In the genomic region with DNA sequence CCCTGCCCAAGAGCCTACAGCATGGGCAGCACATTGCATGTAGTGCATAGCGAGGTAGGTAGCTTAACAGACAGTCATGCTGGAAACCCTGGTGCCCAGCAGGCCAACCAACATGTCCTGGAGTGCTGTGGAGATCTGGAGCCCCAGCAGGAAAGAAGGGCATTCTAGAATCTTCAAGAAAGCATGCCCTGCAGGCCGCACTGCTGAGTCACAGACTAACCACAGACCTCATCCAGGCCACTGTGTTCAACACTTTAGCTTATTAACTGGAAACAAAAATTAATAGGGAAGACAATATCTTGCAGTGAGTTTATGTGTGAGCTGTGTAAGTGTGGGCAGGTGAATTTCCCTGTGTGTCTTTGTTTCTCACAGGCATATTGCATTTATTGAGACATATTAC, we compare ENCODE assay signal across 23 mouse cellular contexts.
DNase-seq lines count a peak whose midpoint lies in the region; ATAC-seq lines count a peak whose summit lies in the region.
"Had no signal": no experiment of that assay in that cellular context is flagged by ENCODE, and none has a peak within 500 bp of the region (broad histone marks: within the 10 kb centered on the region; RNA-seq: fewer than 3 reads in every experiment).

No protein-coding gene starts in this region.

- no peaks in the 10 kb centered on the region for H3K36me3 ChIP-seq in embryonic facial prominence, embryonic 15.5 days
- H3K36me3 ChIP-seq in embryonic facial prominence, embryonic 10.5 days (replicated peaks) = no peaks in the 10 kb centered on the region
- H3K36me3 ChIP-seq: hindbrain, embryonic 10.5 days; liver, embryonic 15.5 days had no signal

- DNase-seq in embryonic facial prominence, embryonic 10.5 days (ENCODE audit: low spot score) = no peak
- peak; percentile 32 for DNase-seq in thymus, postnatal 4 days
- no peak for DNase-seq in thymus, postnatal 10 days (ENCODE audit: low spot score in 2 of 2)
- no peak for DNase-seq in layer of hippocampus, adult 11-12 months (ENCODE audit: low spot score)
- DNase-seq in T-cell, adult 2 months (ENCODE audit: low spot score) = no peak
- DNase-seq: adrenal gland, adult 8-10 months; cerebellum, adult 2 months; cerebellum, postnatal 14 days; gastrocnemius, postnatal 14 days; heart, postnatal 14 days; kidney, adult 2 months; layer of hippocampus, adult 9-11 months; lung, embryonic 14.5 days; lung, postnatal 14 days; midbrain, embryonic 14.5 days had no signal

- no peaks in the 10 kb centered on the region for H3K9me3 ChIP-seq in embryonic facial prominence, embryonic 15.5 days (replicated peaks)
- H3K9me3 ChIP-seq in embryonic facial prominence, embryonic 10.5 days = no peaks in the 10 kb centered on the region
- H3K9me3 ChIP-seq: hindbrain, embryonic 10.5 days; liver, embryonic 15.5 days had no signal

- H3K4me1 ChIP-seq in embryonic facial prominence, embryonic 15.5 days = peaks cover 26% of the 10 kb centered on the region
- H3K4me1 ChIP-seq in embryonic facial prominence, embryonic 10.5 days = peaks cover 6% of the 10 kb centered on the region
- H3K4me1 ChIP-seq: liver, embryonic 15.5 days had no signal

- 0 out of 2 replicates have a peak, but pooled peaks have one; percentile 32 for ATAC-seq in embryonic facial prominence, embryonic 15.5 days (ENCODE audit: insufficient number of reproducible peaks, low FRiP score, low TSS enrichment, low read depth)
- peak; percentile 31; the same call in 1 of the 2 replicates for ATAC-seq in megakaryocyte, adult 5-6 weeks (ENCODE audit: poor library complexity, severe bottlenecking)
- ATAC-seq: CD4-positive, CD25-positive, alpha-beta regulatory T cell, adult 4 months; forebrain, embryonic 14.5 days; hindbrain, embryonic 16.5 days had no signal

- H3K4me3 ChIP-seq in embryonic facial prominence, embryonic 15.5 days (replicated peaks) = no peak overlapping the region
- no peak overlapping the region for H3K4me3 ChIP-seq in embryonic facial prominence, embryonic 10.5 days
- H3K4me3 ChIP-seq: hindbrain, embryonic 10.5 days; liver, embryonic 15.5 days had no signal

- H3K9ac ChIP-seq in embryonic facial prominence, embryonic 15.5 days = no peak overlapping the region
- H3K9ac ChIP-seq: liver, embryonic 15.5 days; lung, embryonic 14.5 days had no signal

- H3K4me2 ChIP-seq in embryonic facial prominence, embryonic 15.5 days (replicated peaks) = no peak overlapping the region
- H3K4me2 ChIP-seq: liver, embryonic 15.5 days; lung, embryonic 14.5 days had no signal

- no peaks in the 10 kb centered on the region for H3K27me3 ChIP-seq in embryonic facial prominence, embryonic 15.5 days
- H3K27me3 ChIP-seq in embryonic facial prominence, embryonic 10.5 days (replicated peaks; ENCODE audit: low read depth, poor library complexity, severe bottlenecking) = 0 out of 2 replicates have a peak, but pooled peaks cover 5% of the 10 kb centered on the region
- H3K27me3 ChIP-seq: liver, embryonic 15.5 days had no signal

- no peak overlapping the region for H3K27ac ChIP-seq in embryonic facial prominence, embryonic 15.5 days (replicated peaks)
- H3K27ac ChIP-seq in embryonic facial prominence, embryonic 10.5 days (replicated peaks) = no peak overlapping the region
- H3K27ac ChIP-seq: hindbrain, embryonic 10.5 days; kidney, postnatal 0 days; liver, embryonic 15.5 days had no signal

- 85% methylated on average over 2 of the region's 2 CpGs for WGBS in embryonic facial prominence, embryonic 15.5 days
- 91% methylated on average over 2 of the region's 2 CpGs for WGBS in embryonic facial prominence, embryonic 10.5 days
